Mouse (Mus musculus): Measurements from ENCODE around the gene Nob1. TPM values are rescaled to one million over a fixed set of nuclear protein-coding genes. Genes with fewer than 3 reads are reported as not detected.

Gene Nob1
- polyA plus RNA-seq, 1 experiment: 11.7 TPM

DNA sequence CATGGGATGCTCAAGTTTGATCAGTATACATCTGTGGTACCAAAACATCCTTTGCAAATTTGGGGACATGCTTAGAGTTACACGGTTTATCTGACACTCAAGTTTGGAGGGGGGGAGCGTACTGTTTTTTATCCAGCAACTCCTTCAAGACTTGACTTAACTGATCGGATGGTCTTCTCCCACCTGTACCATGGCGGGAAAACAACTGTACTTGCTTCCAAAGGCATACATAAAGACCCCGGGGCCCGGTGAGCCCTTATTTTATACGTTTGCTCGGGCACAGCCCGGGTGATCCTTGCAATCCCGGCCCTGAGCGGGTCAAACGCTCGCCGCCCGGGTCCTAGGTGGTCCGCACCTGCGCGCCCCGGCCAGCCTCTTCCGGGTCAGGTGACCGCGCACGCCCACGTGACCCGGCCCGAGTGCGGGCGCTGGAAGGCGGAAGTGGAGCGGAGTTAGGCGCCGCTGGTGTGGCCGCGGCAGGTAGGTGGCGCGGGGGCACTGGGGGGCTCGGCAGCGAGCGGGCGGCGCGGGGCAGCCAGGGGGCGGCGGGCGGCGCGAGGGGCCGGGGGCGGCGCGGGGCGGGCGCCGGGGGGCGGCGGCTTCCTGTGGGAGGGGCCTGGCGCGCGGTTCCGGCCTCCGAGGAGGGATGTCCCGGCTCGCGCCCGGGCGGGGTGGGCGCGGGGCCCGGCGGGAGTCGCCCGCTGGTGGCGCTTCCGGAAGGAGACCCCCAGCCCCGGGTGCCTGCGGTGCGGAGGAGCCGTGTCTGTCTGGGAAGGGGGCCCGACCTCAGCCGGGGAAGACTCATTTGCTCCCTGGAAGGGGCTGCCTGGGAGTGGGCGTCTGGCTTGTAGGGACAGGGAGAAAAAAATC lies 11.3 kb upstream of the Nob1 start, which contains the start of gene Wwp2:
Wwp2 (plus strand) TSS at position 404 of the 870 bp plus-strand sequence.
- under 1% methylated on average over 65 of the region's 81 CpGs for WGBS
- TF ChIP-seq POLR2A (IDR thresholded peaks at IDR 0.05; ENCODE audit: low read depth, low read length) (peak; percentile 67), CTCF (IDR thresholded peaks at IDR 0.05; ENCODE audit: extremely low read depth, insufficient read length, insufficient replicate concordance, low read depth, low read length) (no peak)
- H3K27me3 ChIP-seq (ENCODE audit: control insufficient read depth, insufficient read depth, low read length): no peaks in the 10 kb centered on the region

DNA sequence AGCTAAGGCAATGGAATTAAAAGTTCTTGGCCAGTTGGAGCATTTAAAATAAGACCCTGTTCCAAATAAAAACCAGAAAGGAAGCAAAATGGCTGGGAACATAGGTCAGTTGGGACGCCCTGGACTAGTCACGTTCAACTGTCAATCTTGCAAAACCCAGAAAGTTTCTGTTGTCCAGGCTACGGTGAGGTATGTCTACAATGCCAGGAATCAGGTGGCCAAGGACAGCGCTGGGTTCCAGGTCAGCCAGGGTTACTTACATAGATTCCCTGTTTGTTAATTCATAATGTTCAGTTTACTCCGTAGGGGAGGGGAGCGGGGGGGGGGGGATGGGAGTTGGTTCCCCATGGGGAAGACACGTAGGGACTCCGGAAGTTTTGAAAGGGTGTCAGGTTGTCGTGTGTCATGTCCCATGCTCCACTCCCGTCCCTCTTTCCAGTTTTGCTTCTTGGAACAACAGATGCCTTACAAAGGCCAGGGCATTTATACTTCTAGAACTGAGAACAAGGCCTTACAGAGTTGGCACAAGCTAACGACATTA lies 10.6 kb upstream of the Nob1 start:
- no peaks in the 10 kb centered on the region for H3K27me3 ChIP-seq (ENCODE audit: control insufficient read depth, insufficient read depth, low read length)
- H3K36me3 ChIP-seq (ENCODE audit: control insufficient read depth, insufficient read depth, low read length): no peaks in the 10 kb centered on the region
- no peak for TF ChIP-seq CTCF (IDR thresholded peaks at IDR 0.05; ENCODE audit: extremely low read depth, insufficient read length, insufficient replicate concordance, low read depth, low read length)
- no peak for TF ChIP-seq POLR2A (IDR thresholded peaks at IDR 0.05; ENCODE audit: low read depth, low read length)
- peak overlapping the region; percentile 20 for H3K27ac ChIP-seq (ENCODE audit: insufficient read depth, low read depth, low read length)
- no peak overlapping the region for H3K4me3 ChIP-seq (ENCODE audit: low read depth, low read length)
- 17% methylated on average over 11 of the region's 11 CpGs for WGBS
- H3K4me1 ChIP-seq (ENCODE audit: control insufficient read depth, insufficient read depth, insufficient read length, low read length): peaks cover 9% of the 10 kb centered on the region; the same call in 1 of the 2 replicates

More for the DNA sequence above, 11.3 kb upstream of the Nob1 start, which contains the start of gene Wwp2:
- peak within 1 kb of the TSS; percentile 99 for H3K4me3 ChIP-seq (ENCODE audit: low read depth, low read length)
- H3K4me1 ChIP-seq (ENCODE audit: control insufficient read depth, insufficient read depth, insufficient read length, low read length): peaks cover 9% of the 10 kb centered on the region; the same call in 1 of the 2 replicates
- H3K36me3 ChIP-seq (ENCODE audit: control insufficient read depth, insufficient read depth, low read length): no peaks in the 10 kb centered on the region
- H3K27ac ChIP-seq (ENCODE audit: insufficient read depth, low read depth, low read length): peak within 1 kb of the TSS; percentile 96

GRCm38 (mm10) chr8:107430821-107431220 lies 6.0 kb upstream of the Nob1 start:
- Histone ChIP-seq H3K27ac (ENCODE audit: insufficient read depth, low read depth, low read length) (no peak overlapping the region), H3K36me3 (ENCODE audit: control insufficient read depth, insufficient read depth, low read length) (no peaks in the 10 kb centered on the region), H3K4me3 (ENCODE audit: low read depth, low read length) (no peak overlapping the region), H3K4me1 (ENCODE audit: control insufficient read depth, insufficient read depth, insufficient read length, low read length) (peaks cover 2% of the 10 kb centered on the region; the same call in 1 of the 2 replicates), H3K27me3 (ENCODE audit: control insufficient read depth, insufficient read depth, low read length) (no peaks in the 10 kb centered on the region)
- TF ChIP-seq CTCF (IDR thresholded peaks at IDR 0.05; ENCODE audit: extremely low read depth, insufficient read length, insufficient replicate concordance, low read depth, low read length) (no peak), POLR2A (IDR thresholded peaks at IDR 0.05; ENCODE audit: low read depth, low read length) (no peak)
- 71% methylated on average over 8 of the region's 8 CpGs for WGBS

DNA sequence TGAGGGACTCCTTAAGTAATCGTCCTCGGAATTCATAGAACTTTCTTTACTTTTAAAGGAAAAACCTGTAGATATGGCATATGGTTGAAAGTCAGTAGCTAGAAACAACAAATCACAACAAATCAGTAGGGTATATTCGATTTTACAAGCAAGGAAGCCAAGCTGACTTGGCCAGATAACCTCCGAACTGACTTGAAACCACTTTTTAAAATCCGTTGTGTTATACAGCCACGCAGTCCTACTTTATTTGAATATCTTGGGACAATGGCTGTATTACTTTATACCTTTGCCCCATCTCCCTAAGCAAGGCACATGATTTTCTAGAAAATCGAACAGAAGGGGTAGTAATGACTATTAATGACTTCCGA lies 363 bp upstream of the Nob1 start:
- Histone ChIP-seq H3K36me3 (ENCODE audit: control insufficient read depth, insufficient read depth, low read length) (peaks cover 10% of the 10 kb centered on the region), H3K4me3 (ENCODE audit: low read depth, low read length) (no peak overlapping the region), H3K27ac (ENCODE audit: insufficient read depth, low read depth, low read length) (no peak overlapping the region), H3K27me3 (ENCODE audit: control insufficient read depth, insufficient read depth, low read length) (no peaks in the 10 kb centered on the region), H3K4me1 (ENCODE audit: control insufficient read depth, insufficient read depth, insufficient read length, low read length) (no peaks in the 10 kb centered on the region; the same call in 1 of the 2 replicates)
- TF ChIP-seq POLR2A (IDR thresholded peaks at IDR 0.05; ENCODE audit: low read depth, low read length): no peak
- TF ChIP-seq CTCF (IDR thresholded peaks at IDR 0.05; ENCODE audit: extremely low read depth, insufficient read length, insufficient replicate concordance, low read depth, low read length): no peak
- WGBS: 33% methylated on average over 8 of the region's 8 CpGs

- WGBS: 16% methylated on average over 9 of the region's 9 CpGs
- Histone ChIP-seq H3K4me1 (ENCODE audit: control insufficient read depth, insufficient read depth, insufficient read length, low read length) (no peaks in the 10 kb centered on the region; the same call in 1 of the 2 replicates), H3K27me3 (ENCODE audit: control insufficient read depth, insufficient read depth, low read length) (no peaks in the 10 kb centered on the region), H3K4me3 (ENCODE audit: low read depth, low read length) (peak overlapping the region; percentile 70), H3K36me3 (ENCODE audit: control insufficient read depth, insufficient read depth, low read length) (peaks cover 15% of the 10 kb centered on the region), H3K27ac (ENCODE audit: insufficient read depth, low read depth, low read length) (no peak overlapping the region)
- TF ChIP-seq CTCF (IDR thresholded peaks at IDR 0.05; ENCODE audit: extremely low read depth, insufficient read length, insufficient replicate concordance, low read depth, low read length) (no peak), POLR2A (IDR thresholded peaks at IDR 0.05; ENCODE audit: low read depth, low read length) (no peak)
Measured at GRCm38 (mm10) chr8:107424176-107424575, 675 bp downstream of the Nob1 start.

GRCm38 (mm10) chr8:107417001-107417400 lies 7.8 kb downstream of the Nob1 start:
- no peak overlapping the region for H3K27ac ChIP-seq (ENCODE audit: insufficient read depth, low read depth, low read length)
- WGBS: 90% methylated on average over 12 of the region's 12 CpGs
- peaks cover 49% of the 10 kb centered on the region for H3K36me3 ChIP-seq (ENCODE audit: control insufficient read depth, insufficient read depth, low read length)
- no peaks in the 10 kb centered on the region for H3K4me1 ChIP-seq (ENCODE audit: control insufficient read depth, insufficient read depth, insufficient read length, low read length)
- TF ChIP-seq POLR2A (IDR thresholded peaks at IDR 0.05; ENCODE audit: low read depth, low read length) (no peak), CTCF (IDR thresholded peaks at IDR 0.05; ENCODE audit: extremely low read depth, insufficient read length, insufficient replicate concordance, low read depth, low read length) (no peak)
- H3K4me3 ChIP-seq (ENCODE audit: low read depth, low read length): no peak overlapping the region
- no peaks in the 10 kb centered on the region for H3K27me3 ChIP-seq (ENCODE audit: control insufficient read depth, insufficient read depth, low read length)

DNA sequence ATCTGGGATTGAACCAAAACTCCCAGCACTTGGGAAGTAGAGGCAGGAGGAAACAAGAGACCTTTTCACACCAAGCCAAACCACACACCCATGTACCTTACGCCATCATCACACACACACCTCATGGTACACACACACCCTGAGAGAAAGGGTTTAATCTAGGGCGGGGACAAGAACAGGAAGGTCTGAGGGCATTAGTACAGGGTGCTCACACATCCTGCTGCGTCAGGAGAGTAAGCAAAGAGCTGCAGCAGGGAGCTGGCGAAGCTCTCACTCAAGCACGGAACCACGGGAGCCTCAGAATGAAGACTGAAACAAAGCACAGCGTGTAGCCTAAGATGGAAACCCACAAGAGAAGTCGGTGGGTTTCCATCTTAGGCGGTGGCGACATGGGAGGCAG lies 11.0 kb downstream of the Nob1 start:
- peaks cover 42% of the 10 kb centered on the region for H3K36me3 ChIP-seq (ENCODE audit: control insufficient read depth, insufficient read depth, low read length)
- 81% methylated on average over 10 of the region's 10 CpGs for WGBS
- H3K27ac ChIP-seq (ENCODE audit: insufficient read depth, low read depth, low read length): no peak overlapping the region
- no peaks in the 10 kb centered on the region for H3K27me3 ChIP-seq (ENCODE audit: control insufficient read depth, insufficient read depth, low read length)
- no peak overlapping the region for H3K4me3 ChIP-seq (ENCODE audit: low read depth, low read length)
- H3K4me1 ChIP-seq (ENCODE audit: control insufficient read depth, insufficient read depth, insufficient read length, low read length): no peaks in the 10 kb centered on the region
- TF ChIP-seq POLR2A (IDR thresholded peaks at IDR 0.05; ENCODE audit: low read depth, low read length) (no peak), CTCF (IDR thresholded peaks at IDR 0.05; ENCODE audit: extremely low read depth, insufficient read length, insufficient replicate concordance, low read depth, low read length) (no peak)
